Mouse (Mus musculus) kidney, embryonic 14.5 days (tissue): ENCODE measurements around the gene Gm10715. TPM values are rescaled to one million over a fixed set of nuclear protein-coding genes. Genes with fewer than 3 reads are reported as not detected.
"Not testable (repeated sequence)": the region's sequence is repeated elsewhere in the genome, so short reads cannot be mapped to it uniquely, and the experiment has no call there.

ENCODE experiments used
- ATAC-seq: fragments of 200-750 bp; cut with Nextera tagmentation; 2 replicates; pipeline ENCODE4 v1.8.0; 2017; ENCODE audit warnings: moderate number of reproducible peaks, mild to moderate bottlenecking, moderate TSS enrichment, moderate library complexity; ENCODE audit not compliant: low FRiP score, low TSS enrichment
- H3K27ac ChIP-seq: fragments of 300-500 bp; sonication (generic); 2 replicates; pipeline ENCODE4 v1.5.1; 2014; ENCODE audit warnings: low read depth, mild to moderate bottlenecking, low read length, moderate library complexity, mixed read lengths
- H3K27me3 ChIP-seq: fragments of 300-500 bp; sonication (generic); 2 replicates; pipeline ENCODE4 v1.6.1; 2014; ENCODE audit warnings: mild to moderate bottlenecking, low read length; ENCODE audit not compliant: control insufficient read depth, insufficient read depth
- H3K36me3 ChIP-seq: fragments of 300-500 bp; sonication (generic); 2 replicates; pipeline ENCODE4 v1.6.1; 2014; ENCODE audit warnings: low read length, mixed read lengths; ENCODE audit not compliant: control insufficient read depth, insufficient read depth
- H3K4me1 ChIP-seq: fragments of 300-500 bp; sonication (generic); 2 replicates; pipeline ENCODE4 v1.6.1; 2014; ENCODE audit warnings: low read length, mixed read lengths; ENCODE audit not compliant: control insufficient read depth, insufficient read depth
- H3K4me2 ChIP-seq: fragments of 300-500 bp; sonication (generic); replicated peaks from 2 replicates; pipeline ENCODE4 v1.6.1; 2014; ENCODE audit warnings: low read depth, mild to moderate bottlenecking, low read length
- H3K4me3 ChIP-seq: fragments of 300-500 bp; sonication (generic); 2 replicates; pipeline ENCODE4 v1.5.1; 2014; ENCODE audit warnings: mild to moderate bottlenecking, low read length
- H3K9ac ChIP-seq: fragments of 300-500 bp; sonication (generic); 2 replicates; pipeline ENCODE4 v1.6.1; 2014; ENCODE audit warnings: low read depth, mild to moderate bottlenecking, low read length, moderate library complexity
- H3K9me3 ChIP-seq: fragments of 300-500 bp; sonication (generic); 2 replicates; pipeline ENCODE4 v1.6.1; 2016; ENCODE audit warnings: low read length; ENCODE audit not compliant: control insufficient read depth
- WGBS: fragments of 180-500 bp; shearing (Covaris S2); extraction: QIAGEN DNeasy Blood & Tissue Kit; methylation state at CpG from one replicate; pipeline ENCODE4 v1.1.7; 2014; 5-methylcytosine and 5-hydroxymethylcytosine counted together
- microRNA-seq: library from miRNA; unstranded; fragments of <30 nt; microRNA quantifications from one replicate; pipeline ENCODE4, GENCODE M21; 2016
- polyA plus RNA-seq: library from polyadenylated mRNA; unstranded; fragments of >200 nt; fragmentation: Nextera tagmentation; extraction: Ambion mirVana; gene quantifications from 2 replicates; pipeline ENCODE4 v1.2.1, GENCODE M21; 2014

Gene Gm10715
- polyA plus RNA-seq, 1 experiment from 2014 or later: not detected

GRCm38 (mm10) chr9:3030677-3031318 lies 5.9 kb upstream of the Gm10715 start:
- H3K4me3 ChIP-seq, H3K27ac ChIP-seq, ATAC-seq, H3K27me3 ChIP-seq, H3K36me3 ChIP-seq, H3K9me3 ChIP-seq, H3K4me1 ChIP-seq, H3K9ac ChIP-seq, H3K4me2 ChIP-seq: not testable (repeated sequence)
- WGBS: 76% methylated on average over 2 of the region's 10 CpGs

- H3K4me3 ChIP-seq, H3K27me3 ChIP-seq, H3K27ac ChIP-seq, H3K9ac ChIP-seq, H3K36me3 ChIP-seq, H3K4me2 ChIP-seq, ATAC-seq, H3K4me1 ChIP-seq, H3K9me3 ChIP-seq: not testable (repeated sequence)
- WGBS: no CpG with 5 or more reads among the region's 8 CpGs
Observed at GRCm38 (mm10) chr9:3034299-3034698, 2.4 kb upstream of the Gm10715 start, which contains the start of gene Gm17535. TSS of gene Gm17535 (plus strand) at chr9:3034599.

- H3K4me1 ChIP-seq, ATAC-seq, H3K9me3 ChIP-seq, H3K4me2 ChIP-seq, H3K27ac ChIP-seq, H3K27me3 ChIP-seq, H3K36me3 ChIP-seq, H3K9ac ChIP-seq, H3K4me3 ChIP-seq: not testable (repeated sequence)
- WGBS: 64% methylated on average over 4 of the region's 4 CpGs
Observed at GRCm38 (mm10) chr9:3038161-3038560, 1.5 kb downstream of the Gm10715 start.

Small RNAs within 50 kb of the gene (microRNA-seq; reads per million reads assigned to microRNA genes)
- gene Mir101c: not detected

Other genes starting within 250 kb of the Gm10715 start
- not detected in 2 replicates for gene Gm10722, start 36.0 kb upstream of the Gm10715 start, polyA plus RNA-seq
- not detected in 2 replicates for gene Gm11168, start 33.5 kb upstream of the Gm10715 start, polyA plus RNA-seq
- gene Gm10721, start 23.7 kb upstream of the Gm10715 start, polyA plus RNA-seq: not detected in 2 replicates
- gene Gm10720, start 21.2 kb upstream of the Gm10715 start, polyA plus RNA-seq: not detected in 2 replicates
- gene Gm10719, start 19.5 kb upstream of the Gm10715 start, polyA plus RNA-seq: not detected in 2 replicates
- not detected in 2 replicates for gene Gm10718, start 13.3 kb upstream of the Gm10715 start, polyA plus RNA-seq
- gene Gm10717, start 11.5 kb upstream of the Gm10715 start, polyA plus RNA-seq: 0.36 TPM in 1 of 2 replicates, not detected in the other
- not detected in 2 replicates for gene Gm17535, start 2.3 kb upstream of the Gm10715 start, polyA plus RNA-seq